Mouse (Mus musculus): ENCODE results near the gene Chil1. TPM values are rescaled to one million over a fixed set of nuclear protein-coding genes. Genes with fewer than 3 reads are reported as not detected.

Gene Chil1
- polyA plus RNA-seq (2014; fragmentation: Nextera tagmentation; extraction: Ambion mirVana) = 2.5 and 3.6 TPM in 2 replicates

DNA sequence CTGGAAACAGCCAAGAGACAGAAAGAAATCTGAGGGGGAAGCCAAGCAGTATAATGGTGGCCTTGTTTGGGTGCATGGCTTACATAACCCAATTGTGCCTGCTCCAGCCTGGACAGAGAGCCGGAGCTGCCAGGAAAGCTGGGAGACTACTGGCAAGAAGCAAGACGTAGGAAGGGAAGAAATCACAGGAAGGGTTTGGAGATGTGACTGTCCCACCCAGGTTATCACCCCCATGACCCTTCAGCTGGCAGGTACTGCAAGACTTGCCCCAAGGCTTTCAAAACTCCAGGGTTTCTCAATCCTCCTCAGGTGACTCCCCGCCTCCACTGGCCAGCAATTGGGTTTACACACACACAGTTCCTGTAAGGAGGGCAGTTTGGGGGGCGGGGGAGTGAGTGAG is at the start of gene Chil1:
Gene Chil1, plus strand, starts transcription at position 152 of the 400 bp plus-strand sequence.
- WGBS = 66% methylated on average over 4 of the region's 4 CpGs
- H3K9me3 ChIP-seq (ENCODE audit: control insufficient read depth, low read length) = no peaks in the 10 kb centered on the region
- H3K27me3 ChIP-seq (ENCODE audit: control insufficient read depth, insufficient read depth, low read length) = no peaks in the 10 kb centered on the region
- no peak for ATAC-seq (ENCODE audit: low FRiP score)
- DNase-seq (ENCODE audit: low spot score) = no peak
- no peak within 1 kb of the TSS for H3K4me3 ChIP-seq (replicated peaks; ENCODE audit: low read length)
- no peak within 1 kb of the TSS for H3K27ac ChIP-seq
- no peak within 1 kb of the TSS for H3K9ac ChIP-seq
- no peak within 1 kb of the TSS for H3K4me2 ChIP-seq (replicated peaks)
- H3K4me1 ChIP-seq (replicated peaks; ENCODE audit: control insufficient read depth, insufficient read depth, low read length) = no peaks in the 10 kb centered on the region
- H3K36me3 ChIP-seq (replicated peaks; ENCODE audit: control insufficient read depth, insufficient read depth) = no peaks in the 10 kb centered on the region

GRCm38 (mm10) chr1:134133316-134133715 is 48.7 kb upstream of the Chil1 start:
- no peaks in the 10 kb centered on the region for H3K27me3 ChIP-seq (ENCODE audit: control insufficient read depth, insufficient read depth, low read length)
- ATAC-seq (ENCODE audit: low FRiP score) (no peak), DNase-seq (ENCODE audit: low spot score) (no peak)
- H3K9me3 ChIP-seq (ENCODE audit: control insufficient read depth, low read length) = no peaks in the 10 kb centered on the region
- H3K4me1 ChIP-seq (replicated peaks; ENCODE audit: control insufficient read depth, insufficient read depth, low read length) = no peaks in the 10 kb centered on the region
- H3K9ac ChIP-seq = no peak overlapping the region
- H3K4me3 ChIP-seq (replicated peaks; ENCODE audit: low read length) = no peak overlapping the region
- no peaks in the 10 kb centered on the region for H3K36me3 ChIP-seq (replicated peaks; ENCODE audit: control insufficient read depth, insufficient read depth)
- H3K27ac ChIP-seq = no peak overlapping the region
- WGBS = 70% methylated on average over 11 of the region's 11 CpGs
- no peak overlapping the region for H3K4me2 ChIP-seq (replicated peaks)

- H3K4me3 ChIP-seq (replicated peaks; ENCODE audit: low read length) = no peak overlapping the region
- H3K9ac ChIP-seq = no peak overlapping the region
- no peaks in the 10 kb centered on the region for H3K9me3 ChIP-seq (ENCODE audit: control insufficient read depth, low read length)
- H3K4me2 ChIP-seq (replicated peaks) = no peak overlapping the region
- no peaks in the 10 kb centered on the region for H3K36me3 ChIP-seq (replicated peaks; ENCODE audit: control insufficient read depth, insufficient read depth)
- no peaks in the 10 kb centered on the region; the same call in 1 of the 2 replicates for H3K4me1 ChIP-seq (replicated peaks; ENCODE audit: control insufficient read depth, insufficient read depth, low read length)
- WGBS = 66% methylated on average over 3 of the region's 3 CpGs
- DNase-seq (ENCODE audit: low spot score) (no peak), ATAC-seq (ENCODE audit: low FRiP score) (no peak)
- H3K27ac ChIP-seq = no peak overlapping the region
- H3K27me3 ChIP-seq (ENCODE audit: control insufficient read depth, insufficient read depth, low read length) = no peaks in the 10 kb centered on the region
Observed at GRCm38 (mm10) chr1:134136351-134136750, 45.6 kb upstream of the Chil1 start.

DNA sequence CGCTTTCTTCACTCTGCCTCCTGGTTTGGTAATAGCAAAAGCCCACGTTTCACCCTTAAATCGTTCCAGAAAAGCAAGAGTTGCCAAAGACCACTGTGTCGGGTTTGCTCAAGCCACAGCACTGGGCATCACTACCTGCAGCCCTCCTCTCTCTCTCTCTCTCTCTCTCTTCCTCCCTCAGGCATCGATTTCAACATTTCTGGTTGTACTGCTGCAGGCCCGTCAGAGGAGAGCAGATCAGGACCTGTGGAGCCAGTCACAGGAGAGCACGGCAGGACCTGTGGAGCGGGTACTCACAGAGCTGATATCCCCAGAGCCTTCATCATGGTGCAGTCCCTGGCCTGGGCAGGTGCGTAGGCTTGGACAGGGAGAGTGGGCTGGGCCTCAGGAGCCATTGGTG is 43.6 kb upstream of the Chil1 start:
- DNase-seq (ENCODE audit: low spot score) (no peak), ATAC-seq (ENCODE audit: low FRiP score) (no peak)
- Histone ChIP-seq H3K27me3 (ENCODE audit: control insufficient read depth, insufficient read depth, low read length) (no peaks in the 10 kb centered on the region), H3K4me3 (replicated peaks; ENCODE audit: low read length) (no peak overlapping the region), H3K36me3 (replicated peaks; ENCODE audit: control insufficient read depth, insufficient read depth) (no peaks in the 10 kb centered on the region), H3K9ac (no peak overlapping the region), H3K4me1 (replicated peaks; ENCODE audit: control insufficient read depth, insufficient read depth, low read length) (peaks cover 15% of the 10 kb centered on the region), H3K4me2 (replicated peaks) (no peak overlapping the region), H3K9me3 (ENCODE audit: control insufficient read depth, low read length) (no peaks in the 10 kb centered on the region), H3K27ac (no peak overlapping the region)
- 91% methylated on average over 9 of the region's 9 CpGs for whole genome bisulfite sequencing

DNA sequence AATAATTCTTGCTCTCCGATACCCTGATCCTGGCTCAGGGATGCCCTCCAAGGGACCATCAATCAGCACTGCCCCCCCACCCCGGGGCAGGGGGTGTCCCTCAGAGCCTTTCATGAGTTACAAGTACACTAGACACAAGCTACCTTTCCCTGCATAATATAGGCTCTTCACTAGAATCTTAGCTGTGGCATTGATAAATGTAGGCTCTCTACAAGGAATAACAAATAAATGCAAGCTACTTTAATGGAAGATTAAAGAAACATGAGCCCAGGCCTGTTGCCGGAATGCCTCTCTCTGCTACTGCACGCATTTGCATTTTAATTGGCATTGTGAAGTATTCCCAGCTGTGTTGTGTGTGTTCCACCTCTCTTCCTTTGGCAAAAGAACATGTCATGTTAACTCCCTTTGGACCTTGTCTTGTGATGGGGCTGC is 39.6 kb upstream of the Chil1 start:
- Histone ChIP-seq H3K4me3 (replicated peaks; ENCODE audit: low read length) (no peak overlapping the region), H3K9ac (no peak overlapping the region), H3K36me3 (replicated peaks; ENCODE audit: control insufficient read depth, insufficient read depth) (no peaks in the 10 kb centered on the region), H3K4me2 (replicated peaks) (no peak overlapping the region), H3K27me3 (ENCODE audit: control insufficient read depth, insufficient read depth, low read length) (no peaks in the 10 kb centered on the region), H3K9me3 (ENCODE audit: control insufficient read depth, low read length) (no peaks in the 10 kb centered on the region), H3K27ac (peak overlapping the region; percentile 55), H3K4me1 (replicated peaks; ENCODE audit: control insufficient read depth, insufficient read depth, low read length) (peaks cover 15% of the 10 kb centered on the region)
- 24% methylated on average over 4 of the region's 4 CpGs for WGBS
- DNase-seq (ENCODE audit: low spot score) (peak; percentile 57), ATAC-seq (ENCODE audit: low FRiP score) (peak; percentile 73)

- H3K4me2 ChIP-seq (replicated peaks) = no peak overlapping the region
- ATAC-seq (ENCODE audit: low FRiP score) (no peak), DNase-seq (ENCODE audit: low spot score) (no peak)
- 76% methylated on average over 8 of the region's 8 CpGs for WGBS
- no peak overlapping the region for H3K4me3 ChIP-seq (replicated peaks; ENCODE audit: low read length)
- H3K4me1 ChIP-seq (replicated peaks; ENCODE audit: control insufficient read depth, insufficient read depth, low read length) = peaks cover 15% of the 10 kb centered on the region
- H3K27ac ChIP-seq = no peak overlapping the region
- H3K9me3 ChIP-seq (ENCODE audit: control insufficient read depth, low read length) = no peaks in the 10 kb centered on the region
- no peaks in the 10 kb centered on the region for H3K27me3 ChIP-seq (ENCODE audit: control insufficient read depth, insufficient read depth, low read length)
- no peak overlapping the region for H3K9ac ChIP-seq
- no peaks in the 10 kb centered on the region for H3K36me3 ChIP-seq (replicated peaks; ENCODE audit: control insufficient read depth, insufficient read depth)
Observed at GRCm38 (mm10) chr1:134146066-134146465, 35.9 kb upstream of the Chil1 start.

DNA sequence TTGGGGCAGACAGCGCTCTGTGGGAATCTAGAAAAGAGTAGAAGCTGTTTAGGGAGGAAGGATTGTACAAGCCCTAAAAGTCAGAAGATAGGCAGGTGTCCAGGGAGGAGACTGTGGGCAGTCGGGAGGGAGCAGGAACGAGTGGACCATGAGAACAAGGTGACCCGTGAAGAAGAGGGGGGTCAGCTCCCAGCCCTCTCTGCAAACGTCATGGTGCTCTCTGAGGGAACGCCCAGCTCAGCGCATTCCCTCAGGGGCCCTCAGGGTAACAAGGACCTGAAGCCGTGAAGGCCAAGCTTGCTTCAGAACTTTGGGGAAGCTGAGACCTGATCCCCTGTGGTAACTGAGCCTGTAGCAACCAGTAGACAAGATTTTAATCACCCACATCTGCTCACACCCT is 31.9 kb upstream of the Chil1 start:
- Histone ChIP-seq H3K9ac (no peak overlapping the region), H3K27ac (no peak overlapping the region), H3K4me2 (replicated peaks) (no peak overlapping the region), H3K9me3 (ENCODE audit: control insufficient read depth, low read length) (no peaks in the 10 kb centered on the region), H3K4me1 (replicated peaks; ENCODE audit: control insufficient read depth, insufficient read depth, low read length) (no peaks in the 10 kb centered on the region), H3K36me3 (replicated peaks; ENCODE audit: control insufficient read depth, insufficient read depth) (no peaks in the 10 kb centered on the region), H3K4me3 (replicated peaks; ENCODE audit: low read length) (no peak overlapping the region), H3K27me3 (ENCODE audit: control insufficient read depth, insufficient read depth, low read length) (no peaks in the 10 kb centered on the region)
- 62% methylated on average over 8 of the region's 8 CpGs for WGBS
- DNase-seq (ENCODE audit: low spot score) = no peak
- ATAC-seq (ENCODE audit: low FRiP score) = no peak

GRCm38 (mm10) chr1:134150745-134151144 is 31.2 kb upstream of the Chil1 start:
- H3K9me3 ChIP-seq (ENCODE audit: control insufficient read depth, low read length) = no peaks in the 10 kb centered on the region
- no peak for DNase-seq (ENCODE audit: low spot score)
- H3K27ac ChIP-seq = no peak overlapping the region
- H3K9ac ChIP-seq = no peak overlapping the region
- H3K4me2 ChIP-seq (replicated peaks) = no peak overlapping the region
- H3K4me3 ChIP-seq (replicated peaks; ENCODE audit: low read length) = no peak overlapping the region
- H3K27me3 ChIP-seq (ENCODE audit: control insufficient read depth, insufficient read depth, low read length) = no peaks in the 10 kb centered on the region
- no peak for ATAC-seq (ENCODE audit: low FRiP score)
- 94% methylated on average over 9 of the region's 9 CpGs for WGBS
- H3K4me1 ChIP-seq (replicated peaks; ENCODE audit: control insufficient read depth, insufficient read depth, low read length) = no peaks in the 10 kb centered on the region
- no peaks in the 10 kb centered on the region for H3K36me3 ChIP-seq (replicated peaks; ENCODE audit: control insufficient read depth, insufficient read depth)

- no peak overlapping the region for H3K27ac ChIP-seq
- H3K36me3 ChIP-seq (replicated peaks; ENCODE audit: control insufficient read depth, insufficient read depth) = no peaks in the 10 kb centered on the region
- WGBS = 36% methylated on average over 13 of the region's 13 CpGs
- peak; percentile 99 for DNase-seq (ENCODE audit: low spot score)
- H3K4me2 ChIP-seq (replicated peaks) = no peak overlapping the region
- H3K4me3 ChIP-seq (replicated peaks; ENCODE audit: low read length) = no peak overlapping the region
- no peaks in the 10 kb centered on the region for H3K27me3 ChIP-seq (ENCODE audit: control insufficient read depth, insufficient read depth, low read length)
- no peak overlapping the region for H3K9ac ChIP-seq
- H3K9me3 ChIP-seq (ENCODE audit: control insufficient read depth, low read length) = no peaks in the 10 kb centered on the region
- H3K4me1 ChIP-seq (replicated peaks; ENCODE audit: control insufficient read depth, insufficient read depth, low read length) = no peaks in the 10 kb centered on the region
- peak; percentile 84 for ATAC-seq (ENCODE audit: low FRiP score)
Observed at GRCm38 (mm10) chr1:134151655-134152412, 30.1 kb upstream of the Chil1 start.
